Mouse (Mus musculus): ENCODE measurements around the gene Cryba4. TPM values are rescaled to one million over a fixed set of nuclear protein-coding genes. Genes with fewer than 3 reads are reported as not detected.

The Cryba4 gene
- polyA plus RNA-seq, 1 experiment: not detected

DNA sequence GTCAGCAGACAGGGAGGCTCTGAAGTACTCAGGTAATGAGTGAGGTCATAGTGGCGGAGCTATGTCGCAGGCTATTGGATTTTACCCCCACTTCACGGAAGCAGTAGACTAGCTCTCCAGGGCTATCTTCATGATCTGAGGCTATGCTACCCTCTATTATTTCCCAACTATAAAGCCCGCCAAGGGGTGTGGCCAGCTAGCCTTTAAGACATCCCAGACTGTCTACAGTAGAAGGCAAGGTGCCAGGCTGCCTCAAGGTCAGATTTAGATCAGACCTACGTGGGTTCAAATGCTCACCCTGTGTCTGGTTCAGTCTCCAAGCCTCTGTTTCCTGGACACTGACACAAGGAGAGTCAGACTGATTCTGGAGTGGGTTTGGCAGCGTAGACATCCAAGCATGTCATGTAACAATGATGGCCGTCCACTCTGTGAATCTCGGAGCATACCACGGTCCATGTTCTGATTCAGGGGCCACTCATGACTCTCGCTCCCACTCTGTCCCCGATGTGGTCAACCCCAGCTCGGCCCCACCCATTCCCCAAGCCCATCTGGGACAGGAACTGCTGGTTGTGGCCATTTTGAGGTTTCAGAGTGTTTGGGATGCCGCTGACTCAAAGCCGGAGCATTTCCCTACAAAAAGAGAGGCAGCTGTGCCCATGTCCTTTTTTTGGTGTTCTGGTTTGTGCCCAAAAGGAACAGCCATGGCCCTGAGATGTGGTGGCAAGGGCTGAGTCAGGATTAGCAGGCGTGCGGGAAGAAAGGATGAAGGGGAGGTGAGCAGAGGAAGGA, 7.7 kb upstream of the Cryba4 start:
- no peak overlapping the region for H3K4me3 ChIP-seq (replicated peaks)
- H3K36me3 ChIP-seq (ENCODE audit: control insufficient read depth): no peaks in the 10 kb centered on the region
- TF ChIP-seq TAL1 (IDR thresholded peaks at IDR 0.05; ENCODE audit: low read length) (no peak), GATA1 (IDR thresholded peaks at IDR 0.05; ENCODE audit: low read length) (no peak)
- H3K4me1 ChIP-seq (ENCODE audit: control insufficient read depth): no peaks in the 10 kb centered on the region; the same call in 1 of the 2 replicates
- peaks cover 9% of the 10 kb centered on the region for H3K27me3 ChIP-seq (ENCODE audit: control insufficient read depth)
- no peaks in the 10 kb centered on the region for H3K9me3 ChIP-seq (ENCODE audit: control insufficient read depth, low read length)

DNA sequence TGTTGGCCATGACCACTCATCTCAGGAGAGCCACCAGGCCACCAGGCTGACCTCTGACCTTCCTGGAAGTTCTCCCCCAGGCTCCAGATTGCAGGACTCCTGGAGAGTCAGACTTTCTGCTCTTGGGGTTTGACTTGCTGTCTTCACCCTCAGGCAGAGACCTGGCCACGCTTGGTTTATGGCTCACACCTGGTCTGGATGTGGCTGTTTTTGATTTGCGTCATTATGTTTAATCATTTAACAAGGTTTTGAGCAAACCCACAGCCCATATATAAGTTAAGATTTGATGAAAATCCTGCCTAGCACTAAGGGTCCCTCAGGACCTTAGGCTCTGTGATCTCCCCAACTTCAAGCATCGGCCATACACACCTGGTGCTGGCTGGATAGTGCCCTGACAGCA, 5.6 kb upstream of the Cryba4 start:
- no peak for TF ChIP-seq GATA1 (IDR thresholded peaks at IDR 0.05; ENCODE audit: low read length)
- no peak for TF ChIP-seq TAL1 (IDR thresholded peaks at IDR 0.05; ENCODE audit: low read length)
- no peaks in the 10 kb centered on the region for H3K36me3 ChIP-seq (ENCODE audit: control insufficient read depth)
- peaks cover 13% of the 10 kb centered on the region for H3K4me1 ChIP-seq (ENCODE audit: control insufficient read depth)
- H3K9me3 ChIP-seq (ENCODE audit: control insufficient read depth, low read length): no peaks in the 10 kb centered on the region
- H3K27me3 ChIP-seq (ENCODE audit: control insufficient read depth): peaks cover 9% of the 10 kb centered on the region
- no peak overlapping the region for H3K4me3 ChIP-seq (replicated peaks)

DNA sequence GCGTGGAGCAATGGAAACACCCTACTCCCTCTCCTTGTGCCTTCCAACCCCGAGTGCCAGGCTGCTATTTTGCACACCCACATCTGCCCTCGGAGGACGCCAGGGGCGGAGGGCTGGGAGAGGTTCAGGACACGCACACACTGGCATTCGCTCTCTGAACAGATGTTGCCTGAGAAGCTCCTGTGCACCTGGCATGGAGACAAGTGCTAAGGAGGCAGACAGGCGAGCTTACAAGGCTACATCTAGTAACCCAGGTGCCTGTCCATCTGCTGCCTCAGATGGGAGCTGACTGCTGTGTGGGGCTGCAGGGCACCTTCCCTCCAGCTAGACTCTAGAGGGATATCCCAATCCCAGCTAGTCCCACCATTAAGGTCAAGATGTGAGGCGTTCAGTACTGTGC, 4.1 kb upstream of the Cryba4 start:
- Histone ChIP-seq H3K9me3 (ENCODE audit: control insufficient read depth, low read length) (no peaks in the 10 kb centered on the region), H3K4me1 (ENCODE audit: control insufficient read depth) (peaks cover 21% of the 10 kb centered on the region), H3K4me3 (replicated peaks) (no peak overlapping the region), H3K36me3 (ENCODE audit: control insufficient read depth) (no peaks in the 10 kb centered on the region), H3K27me3 (ENCODE audit: control insufficient read depth) (peaks cover 9% of the 10 kb centered on the region)
- no peak for TF ChIP-seq TAL1 (IDR thresholded peaks at IDR 0.05; ENCODE audit: low read length)

DNA sequence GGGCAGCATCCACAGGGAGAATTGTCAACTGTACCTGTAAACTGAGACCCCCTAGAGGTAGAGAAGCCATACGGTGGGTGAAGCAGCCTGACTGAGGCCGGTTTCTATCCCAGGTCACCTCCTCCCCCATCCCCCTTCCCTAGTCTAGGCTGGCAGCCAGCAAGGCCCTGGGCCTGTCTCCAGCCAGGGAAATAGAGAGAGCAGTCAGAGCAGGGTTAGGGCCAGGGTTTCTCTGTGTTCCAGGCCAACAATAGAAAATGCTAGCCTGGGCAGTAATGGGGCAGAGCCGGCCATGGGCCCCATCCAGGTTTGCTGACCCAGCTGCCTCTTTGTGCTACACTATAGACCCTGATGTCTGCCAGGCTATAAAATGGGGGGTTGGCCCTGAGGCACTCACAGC, 3.1 kb upstream of the Cryba4 start, which contains the start of gene Crybb1:
TSS of gene Crybb1 (plus strand) at position 390 of the 400 bp plus-strand sequence.
- peaks cover 21% of the 10 kb centered on the region for H3K4me1 ChIP-seq (ENCODE audit: control insufficient read depth)

DNA sequence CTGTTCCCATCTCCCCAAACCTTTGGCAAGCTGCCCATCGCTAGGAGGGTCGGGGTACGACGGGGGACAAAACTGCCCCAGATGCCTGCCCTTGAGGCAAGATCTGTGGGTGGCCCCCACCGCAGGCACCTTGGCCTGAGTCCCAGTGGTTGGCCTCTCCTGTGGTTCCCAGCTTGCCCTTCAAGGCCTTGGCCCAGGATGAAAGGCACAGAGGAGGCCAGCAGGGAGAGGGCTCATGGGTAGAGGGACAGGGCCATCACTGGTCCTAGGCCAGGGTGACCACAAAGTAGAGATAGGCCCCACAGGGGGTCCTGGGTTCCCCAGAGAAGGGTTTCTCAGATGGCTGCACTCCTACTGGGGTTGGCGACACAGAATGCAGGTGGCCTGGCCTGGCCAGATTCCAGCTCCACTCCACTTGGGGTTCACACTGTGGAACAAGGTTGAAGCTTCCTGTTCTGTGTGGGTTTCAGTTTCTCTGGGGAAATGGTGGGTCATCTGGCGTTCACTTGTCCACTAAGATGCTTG, 2.0 kb upstream of the Cryba4 start:
- no peaks in the 10 kb centered on the region for H3K9me3 ChIP-seq (ENCODE audit: control insufficient read depth, low read length)
- no peaks in the 10 kb centered on the region for H3K27me3 ChIP-seq (ENCODE audit: control insufficient read depth)
- peaks cover 21% of the 10 kb centered on the region for H3K4me1 ChIP-seq (ENCODE audit: control insufficient read depth)
- no peaks in the 10 kb centered on the region for H3K36me3 ChIP-seq (ENCODE audit: control insufficient read depth)
- H3K4me3 ChIP-seq (replicated peaks): no peak overlapping the region
- TF ChIP-seq TAL1 (IDR thresholded peaks at IDR 0.05; ENCODE audit: low read length): no peak
- no peak for TF ChIP-seq GATA1 (IDR thresholded peaks at IDR 0.05; ENCODE audit: low read length)

More for the DNA sequence above, 3.1 kb upstream of the Cryba4 start, which contains the start of gene Crybb1:
- no peaks in the 10 kb centered on the region for H3K36me3 ChIP-seq (ENCODE audit: control insufficient read depth)
- TF ChIP-seq TAL1 (IDR thresholded peaks at IDR 0.05; ENCODE audit: low read length) (no peak), GATA1 (IDR thresholded peaks at IDR 0.05; ENCODE audit: low read length) (no peak)
- no peaks in the 10 kb centered on the region for H3K9me3 ChIP-seq (ENCODE audit: control insufficient read depth, low read length)
- H3K4me3 ChIP-seq (replicated peaks): no peak within 1 kb of the TSS
- H3K27me3 ChIP-seq (ENCODE audit: control insufficient read depth): peaks cover 5% of the 10 kb centered on the region

DNA sequence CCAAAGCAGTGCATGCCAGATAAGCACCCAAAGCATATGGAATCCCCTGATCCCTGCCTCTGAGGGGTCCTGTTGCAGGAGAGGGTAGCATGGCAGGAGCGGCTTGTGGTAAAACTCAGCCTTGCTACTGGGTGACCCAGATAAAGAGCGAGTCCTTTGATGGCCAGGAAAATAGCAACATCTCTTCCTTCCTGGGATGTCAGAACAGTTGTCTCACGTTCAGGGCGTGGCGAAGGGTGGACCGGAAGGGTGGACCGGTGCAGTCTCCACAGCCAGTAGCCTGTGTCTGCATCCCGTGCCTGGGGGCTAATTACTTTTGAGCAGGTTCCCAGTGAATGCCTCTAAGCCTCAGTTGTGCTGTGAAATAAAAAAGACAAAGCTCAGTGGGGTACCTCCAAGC, 851 bp upstream of the Cryba4 start:
- H3K27me3 ChIP-seq (ENCODE audit: control insufficient read depth): no peaks in the 10 kb centered on the region
- H3K9me3 ChIP-seq (ENCODE audit: control insufficient read depth, low read length): no peaks in the 10 kb centered on the region
- H3K36me3 ChIP-seq (ENCODE audit: control insufficient read depth): no peaks in the 10 kb centered on the region
- no peak overlapping the region for H3K4me3 ChIP-seq (replicated peaks)
- H3K4me1 ChIP-seq (ENCODE audit: control insufficient read depth): peaks cover 21% of the 10 kb centered on the region
- TF ChIP-seq GATA1 (IDR thresholded peaks at IDR 0.05; ENCODE audit: low read length) (no peak), TAL1 (IDR thresholded peaks at IDR 0.05; ENCODE audit: low read length) (no peak)

DNA sequence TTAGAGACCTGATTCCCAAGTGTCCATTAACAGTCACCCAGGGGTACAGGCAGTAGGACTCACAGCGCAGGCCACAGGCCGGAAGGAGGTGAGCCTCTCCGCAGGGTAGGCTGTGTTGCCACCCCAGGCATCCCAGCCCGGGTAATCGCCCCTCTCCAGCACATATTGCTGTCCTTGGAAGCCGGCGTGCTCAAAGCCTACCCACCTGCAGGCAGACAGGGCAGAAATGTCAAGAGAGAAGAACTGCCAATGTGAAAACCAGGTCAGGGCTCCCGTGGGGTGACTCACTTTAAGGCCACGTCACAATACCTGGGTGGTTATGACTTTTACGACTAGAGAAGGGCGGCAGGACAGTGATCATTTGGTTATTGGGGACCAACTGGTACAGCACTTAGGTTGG, 3.2 kb downstream of the Cryba4 start:
- H3K4me1 ChIP-seq (ENCODE audit: control insufficient read depth): peaks cover 35% of the 10 kb centered on the region

DNA sequence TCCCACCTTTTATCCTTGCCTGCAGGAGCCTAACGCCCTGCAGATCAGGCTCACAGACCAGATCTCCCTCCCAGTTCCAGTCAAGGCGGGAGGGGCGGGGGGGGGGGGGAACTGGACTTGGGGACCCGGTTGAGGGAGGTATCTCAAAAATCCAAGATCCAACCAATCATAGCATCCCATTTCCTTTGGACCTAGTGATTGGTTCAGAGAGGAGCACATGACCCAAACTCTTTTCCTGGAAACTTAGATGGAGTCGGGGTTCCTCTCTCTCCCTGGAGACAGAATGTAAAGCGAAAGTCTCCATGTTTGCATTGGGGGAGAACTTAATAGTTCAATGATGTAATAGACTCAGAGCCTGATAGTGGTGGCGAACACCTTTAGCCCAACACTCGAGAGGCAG, 4.9 kb downstream of the Cryba4 start:
- TF ChIP-seq TAL1 (IDR thresholded peaks at IDR 0.05; ENCODE audit: low read length): no peak
- Histone ChIP-seq H3K36me3 (ENCODE audit: control insufficient read depth) (peaks cover 5% of the 10 kb centered on the region; the same call in 1 of the 2 replicates), H3K4me3 (replicated peaks) (no peak overlapping the region), H3K27me3 (ENCODE audit: control insufficient read depth) (no peaks in the 10 kb centered on the region), H3K9me3 (ENCODE audit: control insufficient read depth, low read length) (peaks cover 8% of the 10 kb centered on the region), H3K4me1 (ENCODE audit: control insufficient read depth) (peaks cover 36% of the 10 kb centered on the region)

More for the DNA sequence above, 3.2 kb downstream of the Cryba4 start:
- no peaks in the 10 kb centered on the region for H3K27me3 ChIP-seq (ENCODE audit: control insufficient read depth)
- H3K9me3 ChIP-seq (ENCODE audit: control insufficient read depth, low read length): no peaks in the 10 kb centered on the region
- no peak for TF ChIP-seq TAL1 (IDR thresholded peaks at IDR 0.05; ENCODE audit: low read length)
- no peak for TF ChIP-seq GATA1 (IDR thresholded peaks at IDR 0.05; ENCODE audit: low read length)
- H3K4me3 ChIP-seq (replicated peaks): no peak overlapping the region
- no peaks in the 10 kb centered on the region for H3K36me3 ChIP-seq (ENCODE audit: control insufficient read depth)

DNA sequence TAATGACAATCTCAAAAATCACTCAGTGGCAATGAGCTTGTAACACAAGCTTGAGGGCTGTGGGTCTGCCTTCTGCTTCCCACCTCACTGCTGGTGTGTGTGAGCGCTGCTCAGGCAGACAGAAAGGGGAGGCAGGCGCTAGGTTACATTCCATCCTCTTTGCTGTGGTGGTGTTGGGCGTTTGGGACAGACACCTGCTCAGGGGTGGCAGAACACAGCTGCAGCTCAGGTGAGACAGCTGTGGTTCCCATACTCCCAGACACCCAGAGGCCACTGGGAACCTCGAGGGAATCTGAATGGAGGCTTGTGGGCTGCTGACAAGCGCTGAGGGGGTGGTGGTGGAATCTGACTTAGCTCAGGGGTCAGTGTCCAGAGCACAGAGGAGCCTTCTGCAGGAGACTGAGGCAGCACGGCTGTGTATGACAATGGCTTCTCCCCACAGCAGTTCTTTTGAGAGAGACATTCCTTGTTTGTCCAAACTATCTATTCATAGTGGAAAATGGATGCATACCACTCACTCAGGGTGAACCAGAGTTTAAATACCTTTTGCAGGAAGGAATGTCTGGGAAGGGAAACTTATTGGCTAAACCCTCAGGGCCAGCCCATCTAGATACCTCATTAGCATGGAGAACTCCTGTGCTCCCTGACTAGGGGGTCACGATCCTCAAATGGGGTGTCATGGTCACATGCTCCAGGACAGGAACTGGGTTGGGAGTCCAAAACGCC, 7.3 kb downstream of the Cryba4 start:
- Histone ChIP-seq H3K27me3 (ENCODE audit: control insufficient read depth) (no peaks in the 10 kb centered on the region), H3K36me3 (ENCODE audit: control insufficient read depth) (peaks cover 5% of the 10 kb centered on the region; the same call in 1 of the 2 replicates), H3K9me3 (ENCODE audit: control insufficient read depth, low read length) (peaks cover 8% of the 10 kb centered on the region), H3K4me3 (replicated peaks) (no peak overlapping the region), H3K4me1 (ENCODE audit: control insufficient read depth) (peaks cover 52% of the 10 kb centered on the region)
- TF ChIP-seq GATA1 (IDR thresholded peaks at IDR 0.05; ENCODE audit: low read length) (no peak), TAL1 (IDR thresholded peaks at IDR 0.05; ENCODE audit: low read length) (no peak)

Measured in erythroblast, embryonic 14.5 days (primary cell).